Mouse (Mus musculus) olfactory bulb, adult 2 months (tissue): Measurements from ENCODE around the gene Myo6.

Source experiments
- CTCF ChIP-seq: fragments of 200-500 bp; IDR thresholded peaks from 2 replicates; pipeline ENCODE4 v1.5.1; 2012; ENCODE audit warnings: low read depth, mild to moderate bottlenecking, low read length, moderate library complexity; ENCODE audit not compliant: insufficient read depth
- POLR2A ChIP-seq: fragments of 200-500 bp; IDR thresholded peaks from 2 replicates; pipeline ENCODE4 v1.6.1; 2012; ENCODE audit warnings: mild to moderate bottlenecking, low read depth, low read length, moderate library complexity; ENCODE audit not compliant: insufficient read depth

GRCm38 (mm10) chr9:80256561-80256960 is 91.7 kb downstream of the Myo6 start:
- no peak for TF ChIP-seq POLR2A
- no peak for TF ChIP-seq CTCF
